Mouse (Mus musculus) liver, embryonic 11.5 days (tissue): Measurements from ENCODE around the gene Samd11. TPM values are rescaled to one million over a fixed set of nuclear protein-coding genes. Genes with fewer than 3 reads are reported as not detected.

Experiments used
- ATAC-seq: fragments of 200-750 bp; cut with Nextera tagmentation; replicated peaks from 2 replicates; pipeline ENCODE4 v1.8.0; 2017; ENCODE audit warnings: moderate number of reproducible peaks, mild to moderate bottlenecking, moderate TSS enrichment, moderate library complexity; ENCODE audit not compliant: low FRiP score
- DNase-seq: peaks from one replicate; pipeline ENCODE4 v3.0.0-alpha.2; 2017; ENCODE audit warnings: low spot score
- H3K27ac ChIP-seq: fragments of 300-500 bp; sonication (generic); 2 replicates; pipeline ENCODE4 v1.5.1; 2014; ENCODE audit warnings: mild to moderate bottlenecking, low read depth, low read length, control low read depth
- H3K27me3 ChIP-seq: fragments of 300-500 bp; sonication (generic); replicated peaks from 2 replicates; pipeline ENCODE4 v1.6.1; 2014; ENCODE audit warnings: low read length, mixed read lengths; ENCODE audit not compliant: control insufficient read depth, insufficient read depth
- H3K36me3 ChIP-seq: fragments of 300-500 bp; sonication (generic); 2 replicates; pipeline ENCODE4 v1.6.1; 2014; ENCODE audit warnings: mild to moderate bottlenecking, low read length, moderate library complexity, mixed read lengths; ENCODE audit not compliant: control insufficient read depth, insufficient read depth
- H3K4me1 ChIP-seq: fragments of 300-500 bp; sonication (generic); replicated peaks from 2 replicates; pipeline ENCODE4 v1.6.1; 2014; ENCODE audit warnings: low read length, mixed read lengths; ENCODE audit not compliant: control insufficient read depth, insufficient read depth
- H3K4me2 ChIP-seq: fragments of 300-500 bp; sonication (generic); 2 replicates; pipeline ENCODE4 v1.6.1; 2014; ENCODE audit warnings: mild to moderate bottlenecking, control low read depth, moderate library complexity
- H3K4me3 ChIP-seq: fragments of 300-500 bp; sonication (generic); 2 replicates; pipeline ENCODE4 v1.5.1; 2014; ENCODE audit warnings: low read depth, low read length, control low read depth
- H3K9ac ChIP-seq: fragments of 300-500 bp; sonication (generic); 2 replicates; pipeline ENCODE4 v1.6.1; 2014; ENCODE audit warnings: low read depth, low read length, control low read depth
- H3K9me3 ChIP-seq: fragments of 300-500 bp; sonication (generic); 2 replicates; pipeline ENCODE4 v1.6.1; 2016; ENCODE audit warnings: low read length, inconsistent platforms, mixed read lengths; ENCODE audit not compliant: control insufficient read depth
- WGBS: fragments of 180-500 bp; shearing (Covaris S2); extraction: QIAGEN DNeasy Blood & Tissue Kit; methylation state at CpG from one replicate; pipeline ENCODE4 v1.1.7; 2014; 5-methylcytosine and 5-hydroxymethylcytosine counted together
- microRNA-seq: library from miRNA; unstranded; fragments of <30 nt; microRNA quantifications from one replicate; pipeline ENCODE4, GENCODE M21; 2017; ENCODE audit warnings: borderline number of aligned reads
- polyA plus RNA-seq: library from polyadenylated mRNA; unstranded; fragments of >200 nt; fragmentation: Nextera tagmentation; extraction: Ambion mirVana; gene quantifications from 2 replicates; pipeline ENCODE4 v1.2.1, GENCODE M21; 2014

Gene Samd11
- polyA plus RNA-seq, 1 experiment from 2014 or later, result 9.7 TPM

DNA sequence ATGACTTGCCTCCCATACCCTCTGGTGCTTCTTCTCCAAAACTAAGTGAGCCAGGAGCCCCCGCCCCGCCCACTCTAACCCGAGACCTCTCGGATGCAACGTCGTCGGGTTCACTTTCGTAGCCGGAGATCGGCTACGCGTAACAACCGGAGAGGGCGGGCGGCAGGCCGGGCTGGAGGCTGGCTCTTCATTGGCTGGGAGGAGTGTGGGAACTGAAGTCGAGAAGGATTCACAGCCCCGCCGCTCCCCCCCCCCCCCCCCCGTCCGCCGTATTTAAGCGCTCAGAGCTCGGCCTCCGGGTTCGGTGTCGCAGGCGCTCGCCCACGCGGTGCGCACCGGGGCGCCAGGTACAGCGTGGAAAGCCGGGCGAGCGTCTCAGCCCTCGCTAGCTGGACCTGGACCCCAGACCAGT lies 52.5 kb downstream of the Samd11 start, which contains the start of gene AW011738:
TSS of gene AW011738 (plus strand) at position 304 of the 412 bp plus-strand sequence.
- peaks cover 10% of the 10 kb centered on the region for H3K4me1 ChIP-seq
- WGBS, result under 1% methylated on average over 34 of the region's 39 CpGs

DNA sequence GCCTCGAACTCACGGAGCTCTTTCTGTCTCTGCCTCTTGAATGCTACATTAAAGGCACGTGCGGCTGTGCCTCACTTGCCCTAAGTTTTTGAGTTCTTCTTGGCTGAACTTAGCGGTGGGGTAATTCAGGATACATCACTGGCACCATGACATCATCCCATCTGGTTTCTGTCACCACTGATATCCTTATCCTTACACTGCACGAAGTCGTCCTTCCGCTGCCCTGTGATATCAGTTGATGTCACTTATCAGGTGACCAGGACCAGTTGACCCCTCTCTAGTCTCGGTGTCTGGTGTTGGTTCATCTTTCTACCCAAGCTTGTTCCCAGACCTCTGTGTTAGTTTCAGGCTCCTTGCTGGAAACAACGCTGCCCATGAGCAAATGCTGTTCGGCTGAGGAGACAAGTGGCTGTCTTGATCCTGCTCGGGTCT lies 53.0 kb downstream of the Samd11 start:
- no peaks in the 10 kb centered on the region for H3K9me3 ChIP-seq
- H3K27me3 ChIP-seq, result peaks cover 26% of the 10 kb centered on the region
- H3K4me1 ChIP-seq, result peaks cover 10% of the 10 kb centered on the region
- DNase-seq, result no peak
- ATAC-seq, result peak; percentile 78
- H3K27ac ChIP-seq, result peak overlapping the region; percentile 67
- no peaks in the 10 kb centered on the region for H3K36me3 ChIP-seq
- H3K4me3 ChIP-seq, result peak overlapping the region; percentile 56
- WGBS, result 19% methylated on average over 12 of the region's 12 CpGs
- peak overlapping the region; percentile 85 for H3K4me2 ChIP-seq
- peak overlapping the region; percentile 53 for H3K9ac ChIP-seq

More for the DNA sequence above, 52.5 kb downstream of the Samd11 start, which contains the start of gene AW011738:
- Histone ChIP-seq H3K9me3 (no peaks in the 10 kb centered on the region), H3K4me3 (peak within 1 kb of the TSS; percentile 56), H3K9ac (peak within 1 kb of the TSS; percentile 53), H3K36me3 (no peaks in the 10 kb centered on the region), H3K27me3 (peaks cover 26% of the 10 kb centered on the region), H3K4me2 (peak within 1 kb of the TSS; percentile 85), H3K27ac (peak within 1 kb of the TSS; percentile 67)
- DNase-seq (peak; percentile 81), ATAC-seq (peak; percentile 69)

GRCm38 (mm10) chr4:156200623-156201475 lies 54.6 kb downstream of the Samd11 start, which contains the start of gene Isg15:
TSS of gene Isg15 (minus strand) at chr4:156200818.
- DNase-seq, result no peak
- H3K27ac ChIP-seq, result no peak within 1 kb of the TSS
- no peak within 1 kb of the TSS for H3K4me3 ChIP-seq
- H3K27me3 ChIP-seq, result peaks cover 31% of the 10 kb centered on the region
- 49% methylated on average over 10 of the region's 10 CpGs for WGBS
- no peaks in the 10 kb centered on the region for H3K36me3 ChIP-seq
- H3K9ac ChIP-seq, result 0 out of 2 replicates have a peak within 1 kb of the TSS, but pooled peaks have one; percentile 6
- H3K9me3 ChIP-seq, result no peaks in the 10 kb centered on the region
- H3K4me1 ChIP-seq, result peaks cover 19% of the 10 kb centered on the region
- no peak for ATAC-seq
- H3K4me2 ChIP-seq, result peak within 1 kb of the TSS; percentile 27

DNA sequence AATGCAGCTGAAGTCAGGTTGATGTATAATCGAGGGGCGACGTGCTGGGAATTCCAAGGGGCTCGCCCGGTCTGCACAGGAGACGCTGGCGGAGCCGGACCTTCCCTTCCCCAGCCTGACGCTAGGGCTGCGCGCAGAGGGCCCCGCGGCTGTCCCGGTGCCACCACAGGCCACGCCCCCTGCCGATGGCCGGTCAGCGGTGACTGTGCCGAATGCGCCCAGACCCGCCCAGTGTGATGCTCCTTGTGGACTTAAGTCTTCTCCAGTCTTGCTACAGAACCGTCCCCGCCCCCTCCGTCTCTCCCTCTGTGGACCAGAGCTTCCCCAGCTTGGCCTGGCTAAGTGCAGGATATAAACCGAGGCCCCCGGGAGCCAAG lies 57.6 kb downstream of the Samd11 start:
- Histone ChIP-seq H3K27ac (peak overlapping the region; percentile 93), H3K27me3 (peaks cover 11% of the 10 kb centered on the region), H3K4me1 (peaks cover 38% of the 10 kb centered on the region), H3K36me3 (no peaks in the 10 kb centered on the region), H3K4me3 (peak overlapping the region; percentile 88), H3K4me2 (peak overlapping the region; percentile 92), H3K9me3 (no peaks in the 10 kb centered on the region), H3K9ac (peak overlapping the region; percentile 63)
- DNase-seq, result peak; percentile 87
- WGBS, result under 1% methylated on average over 26 of the region's 26 CpGs
- peak; percentile 82 for ATAC-seq

DNA sequence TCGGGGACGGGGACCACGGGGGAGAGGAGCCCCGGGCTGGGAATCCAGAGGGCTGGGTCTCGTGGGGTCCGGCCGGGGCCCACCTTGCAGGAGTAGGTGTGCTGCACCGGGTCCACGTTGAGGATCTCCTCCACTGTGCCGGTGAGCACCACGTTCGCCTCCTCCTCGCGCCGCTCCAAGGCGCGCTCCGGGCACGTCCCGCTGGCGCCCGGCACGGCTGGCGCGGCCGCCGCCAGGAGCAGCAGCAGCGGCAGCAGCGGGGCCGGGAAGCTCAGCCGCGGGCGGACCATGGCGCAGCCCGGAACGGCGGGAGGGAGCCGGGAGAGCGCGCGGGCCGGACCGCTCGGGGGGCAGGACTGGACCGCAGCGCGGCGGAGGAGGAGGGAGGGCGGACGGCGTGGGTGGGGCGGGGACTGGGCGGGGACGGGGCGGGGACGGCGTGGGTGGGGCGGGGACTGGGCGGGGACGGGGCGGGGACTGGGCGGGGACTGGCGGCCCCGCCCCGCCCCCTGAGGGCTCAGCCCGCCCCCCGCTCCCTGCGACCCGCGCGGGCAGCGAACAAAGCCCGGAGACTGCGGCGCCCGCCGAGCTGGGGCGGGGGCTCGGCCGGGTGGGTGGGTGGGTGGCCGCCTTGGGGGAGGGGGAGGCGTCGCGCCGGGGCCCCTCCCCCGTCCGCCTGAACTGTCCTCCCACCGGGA lies 58.2 kb downstream of the Samd11 start, which contains the start of gene Agrn:
TSS of gene Agrn (minus strand) at position 358 of the 698 bp plus-strand sequence.
- Histone ChIP-seq H3K9ac (peak within 1 kb of the TSS; percentile 82), H3K36me3 (no peaks in the 10 kb centered on the region), H3K9me3 (no peaks in the 10 kb centered on the region), H3K4me3 (peak within 1 kb of the TSS; percentile 88), H3K27me3 (peaks cover 8% of the 10 kb centered on the region), H3K4me2 (peak within 1 kb of the TSS; percentile 99), H3K4me1 (peaks cover 38% of the 10 kb centered on the region), H3K27ac (peak within 1 kb of the TSS; percentile 93)
- peak; percentile 77 for ATAC-seq
- under 1% methylated on average over 39 of the region's 88 CpGs for WGBS
- peak; percentile 79 for DNase-seq

Small RNA genes within 50 kb of the gene (microRNA-seq; reads per million reads assigned to microRNA genes)
- 4.2 reads per million, percentile 9 among the genes with 10 or more reads in this experiment for gene Mir7658

Other genes starting within 250 kb of the Samd11 start
- gene Tnfrsf4, start 241.8 kb downstream of the Samd11 start, polyA plus RNA-seq, result 0.85 TPM in 1 of 2 replicates, not detected in the other
- 0.92 and 1.0 TPM in 2 replicates for gene Tnfrsf18, start 229.5 kb downstream of the Samd11 start, polyA plus RNA-seq
- 0.12 and 0.56 TPM in 2 replicates for gene Ttll10, start 196.2 kb downstream of the Samd11 start, polyA plus RNA-seq
- gene 9430015G10Rik, start 145.7 kb downstream of the Samd11 start, polyA plus RNA-seq, result 34.5 and 39.4 TPM in 2 replicates
- 0.16 and 0.30 TPM in 2 replicates for gene Rnf223, start 125.1 kb downstream of the Samd11 start, polyA plus RNA-seq
- gene Agrn, start 58.2 kb downstream of the Samd11 start, polyA plus RNA-seq, result 31.6 and 35.5 TPM in 2 replicates
- gene Isg15, start 54.8 kb downstream of the Samd11 start, polyA plus RNA-seq, result 0.47 and 0.51 TPM in 2 replicates
- gene AW011738, start 52.4 kb downstream of the Samd11 start, polyA plus RNA-seq, result 0.08 and 0.73 TPM in 2 replicates
- gene Perm1, start 39.8 kb downstream of the Samd11 start, polyA plus RNA-seq, result 0.25 TPM in 2 replicates
- gene Plekhn1, start 20.8 kb downstream of the Samd11 start, polyA plus RNA-seq, result 9.1 and 11.8 TPM in 2 replicates
- 152 and 155 TPM in 2 replicates for gene Noc2l, start 19.6 kb downstream of the Samd11 start, polyA plus RNA-seq
- not detected in 2 replicates for gene Vmn2r-ps159, start 75.4 kb upstream of the Samd11 start, polyA plus RNA-seq